Mouse (Mus musculus) olfactory bulb, adult 2 months (tissue): ENCODE measurements at regions not wholly inside any gene's neighbourhood (a gene's known extent, or its start where the extent isn't known, plus 50 kb on each side); places are given as distances from the start of the nearest gene placed in this dataset.

Source experiments
- CTCF ChIP-seq: fragments of 200-500 bp; IDR thresholded peaks from 2 replicates; pipeline ENCODE4 v1.5.1; 2012; ENCODE audit warnings: low read depth, mild to moderate bottlenecking, low read length, moderate library complexity; ENCODE audit not compliant: insufficient read depth
- POLR2A ChIP-seq: fragments of 200-500 bp; IDR thresholded peaks from 2 replicates; pipeline ENCODE4 v1.6.1; 2012; ENCODE audit warnings: mild to moderate bottlenecking, low read depth, low read length, moderate library complexity; ENCODE audit not compliant: insufficient read depth

DNA sequence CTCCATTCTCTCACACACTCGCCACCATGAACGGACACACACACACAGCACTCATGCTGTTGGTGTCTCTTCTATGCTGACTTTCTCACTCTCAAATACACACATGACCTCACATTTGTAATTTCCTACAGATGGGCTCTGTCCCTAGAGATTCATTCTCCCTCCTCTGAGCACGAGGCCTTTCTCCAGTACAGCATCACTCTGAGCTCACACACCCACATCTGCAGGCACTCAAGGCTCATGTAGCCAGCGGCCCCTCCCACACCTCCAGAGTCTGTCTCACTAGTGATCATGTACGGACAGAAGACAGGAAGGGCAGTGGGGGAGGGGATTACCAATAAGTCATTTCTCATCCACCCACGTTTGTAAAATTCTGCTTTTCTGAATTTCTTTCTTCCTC is 50.3 kb upstream of the Grem2 start:
- no peak for TF ChIP-seq CTCF
- TF ChIP-seq POLR2A, result no peak
